Mouse (Mus musculus): ENCODE measurements around the gene Psmb4. TPM values are rescaled to one million over a fixed set of nuclear protein-coding genes. Genes with fewer than 3 reads are reported as not detected.
"Not testable (repeated sequence)": the region's sequence is repeated elsewhere in the genome, so short reads cannot be mapped to it uniquely, and the experiment has no call there.

The Psmb4 gene
- polyA plus RNA-seq, 1 experiment from 2014 or later: 312 TPM

DNA sequence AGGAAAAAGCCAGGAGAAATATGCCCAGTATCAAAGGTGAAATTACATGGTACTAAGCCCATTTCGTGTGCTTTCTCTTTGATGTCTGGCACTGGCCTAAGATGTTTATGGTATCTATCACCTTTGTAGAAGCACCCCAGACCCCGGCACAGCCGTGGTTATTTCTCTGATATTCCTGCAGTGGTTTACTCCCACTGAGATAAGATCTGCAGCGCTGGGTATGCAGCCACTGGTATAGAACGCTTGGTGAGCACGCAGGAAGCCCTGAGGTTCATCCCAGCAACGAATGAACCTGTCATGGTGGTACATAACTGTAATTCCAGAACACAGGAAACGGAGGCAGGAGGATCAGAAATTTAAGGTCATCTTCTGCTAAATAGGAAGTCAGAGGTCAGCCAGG, 37.9 kb upstream of the Psmb4 start:
- no peaks in the 10 kb centered on the region for H3K36me3 ChIP-seq

DNA sequence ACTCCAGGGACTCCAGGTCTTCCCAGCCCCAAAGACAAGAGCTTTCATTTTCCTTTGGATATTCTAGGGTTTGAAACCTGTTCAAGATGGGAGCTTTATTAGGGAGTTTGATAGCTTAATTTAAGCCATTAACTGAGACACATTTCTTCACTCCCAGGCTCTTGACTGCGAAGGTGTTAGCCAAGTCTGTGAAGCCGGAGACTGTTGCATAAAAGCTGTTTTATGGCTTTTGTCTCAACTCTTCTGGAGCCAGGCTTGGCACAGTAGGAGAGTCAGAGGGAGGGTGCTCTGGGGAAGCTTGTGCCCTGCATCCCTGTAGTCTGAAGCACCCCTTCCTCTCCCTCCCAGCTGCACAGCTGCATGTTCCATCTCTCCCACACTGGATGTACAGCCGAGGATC, 35.6 kb upstream of the Psmb4 start:
- Histone ChIP-seq H3K9me3 (no peaks in the 10 kb centered on the region), H3K4me1 (0 out of 2 replicates have a peak, but pooled peaks cover 3% of the 10 kb centered on the region), H3K27me3 (no peaks in the 10 kb centered on the region), H3K27ac (no peak overlapping the region), H3K9ac (no peak overlapping the region), H3K4me3 (no peak overlapping the region), H3K36me3 (no peaks in the 10 kb centered on the region), H3K4me2 (no peak overlapping the region)
- no peak for ATAC-seq (ENCODE audit: insufficient number of reproducible peaks, low FRiP score, low TSS enrichment, low read depth)
- 12% methylated on average over 3 of the region's 3 CpGs for WGBS

More for the DNA sequence above, 37.9 kb upstream of the Psmb4 start:
- Histone ChIP-seq H3K4me1 (0 out of 2 replicates have a peak, but pooled peaks cover 3% of the 10 kb centered on the region), H3K27me3 (no peaks in the 10 kb centered on the region), H3K4me2 (no peak overlapping the region), H3K27ac (no peak overlapping the region), H3K9ac (no peak overlapping the region), H3K4me3 (no peak overlapping the region), H3K9me3 (no peaks in the 10 kb centered on the region)
- ATAC-seq (ENCODE audit: insufficient number of reproducible peaks, low FRiP score, low TSS enrichment, low read depth): no peak
- 41% methylated on average over 8 of the region's 8 CpGs for WGBS

DNA sequence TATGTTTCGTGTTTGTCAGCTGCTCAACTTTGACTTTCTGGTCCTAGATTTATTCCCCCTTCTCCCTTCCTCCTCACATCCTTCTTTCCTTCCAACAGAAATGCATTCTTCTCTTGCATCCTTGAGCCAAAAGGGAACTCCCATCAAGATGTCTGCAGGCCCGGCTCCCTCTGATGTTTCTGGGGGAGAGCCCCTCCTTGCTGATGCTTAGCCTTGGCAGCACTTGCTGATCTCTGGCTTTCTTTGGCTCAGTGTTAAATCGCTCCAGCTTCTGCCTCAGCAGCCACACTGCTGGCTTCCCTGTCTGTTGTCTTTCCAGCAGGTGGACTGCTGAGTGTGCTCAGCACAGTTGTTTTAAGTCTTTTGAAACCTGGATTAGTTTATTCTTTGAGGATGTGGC, 34.3 kb upstream of the Psmb4 start:
- no peak overlapping the region for H3K27ac ChIP-seq
- no peak overlapping the region for H3K4me2 ChIP-seq
- no peak for ATAC-seq (ENCODE audit: insufficient number of reproducible peaks, low FRiP score, low TSS enrichment, low read depth)
- H3K27me3 ChIP-seq: no peaks in the 10 kb centered on the region
- H3K9ac ChIP-seq: no peak overlapping the region
- H3K36me3 ChIP-seq: no peaks in the 10 kb centered on the region
- no peaks in the 10 kb centered on the region for H3K9me3 ChIP-seq
- 44% methylated on average over 3 of the region's 3 CpGs for WGBS
- H3K4me1 ChIP-seq: 0 out of 2 replicates have a peak, but pooled peaks cover 3% of the 10 kb centered on the region
- H3K4me3 ChIP-seq: no peak overlapping the region

DNA sequence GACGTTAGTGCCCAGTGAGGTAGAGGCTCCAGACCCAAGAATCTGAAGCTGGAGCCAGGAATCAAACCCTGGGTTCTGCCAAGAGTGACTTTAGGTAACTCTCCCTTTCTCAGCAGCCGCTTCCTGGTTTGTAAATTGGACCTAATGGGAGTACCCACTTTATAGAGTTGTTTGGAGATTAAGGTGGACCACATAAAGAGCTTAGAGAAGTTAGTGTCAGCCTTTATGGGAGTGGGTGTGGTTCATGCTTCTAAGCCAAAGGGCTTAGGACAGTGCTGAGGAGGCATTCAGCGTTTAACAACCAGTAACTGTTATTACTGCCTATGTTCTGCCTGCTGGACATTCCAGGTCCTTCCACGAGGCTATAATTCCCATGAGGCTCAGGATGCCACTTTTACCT, 32.1 kb upstream of the Psmb4 start:
- no peaks in the 10 kb centered on the region for H3K9me3 ChIP-seq
- H3K9ac ChIP-seq: no peak overlapping the region
- ATAC-seq (ENCODE audit: insufficient number of reproducible peaks, low FRiP score, low TSS enrichment, low read depth): no peak
- no peaks in the 10 kb centered on the region for H3K36me3 ChIP-seq
- 45% methylated on average over 4 of the region's 4 CpGs for WGBS
- no peak overlapping the region for H3K27ac ChIP-seq
- H3K27me3 ChIP-seq: no peaks in the 10 kb centered on the region
- 0 out of 2 replicates have a peak, but pooled peaks cover 3% of the 10 kb centered on the region for H3K4me1 ChIP-seq
- H3K4me3 ChIP-seq: no peak overlapping the region
- H3K4me2 ChIP-seq: no peak overlapping the region

DNA sequence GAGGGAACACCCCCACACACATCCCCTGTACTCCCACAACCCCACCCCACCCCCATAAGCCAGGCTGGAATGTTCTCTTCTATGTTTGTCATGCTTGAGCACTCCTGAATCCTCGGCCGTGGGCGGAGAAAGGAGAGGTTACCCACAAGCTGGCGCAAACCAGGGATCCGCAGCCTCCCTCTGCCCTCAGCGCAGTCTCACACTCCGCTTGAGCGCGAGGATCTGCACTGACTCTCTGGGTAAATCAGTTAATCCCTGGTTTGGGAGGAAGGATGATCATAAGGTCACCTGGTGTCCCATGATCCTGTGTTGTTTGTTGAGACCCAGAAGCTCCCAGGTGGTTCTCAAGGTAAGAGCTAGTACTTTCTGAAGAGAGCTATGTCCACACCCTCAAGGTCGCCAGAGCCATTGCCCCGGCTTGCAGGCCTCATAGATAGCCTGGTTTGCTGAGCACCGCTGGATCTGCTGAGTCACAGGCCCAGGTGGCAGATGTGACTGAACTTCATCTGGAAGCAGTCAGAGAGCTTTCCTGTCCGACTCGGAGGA, 31.1 kb upstream of the Psmb4 start:
- no peak for ATAC-seq (ENCODE audit: insufficient number of reproducible peaks, low FRiP score, low TSS enrichment, low read depth)
- Histone ChIP-seq H3K4me2 (no peak overlapping the region), H3K27me3 (no peaks in the 10 kb centered on the region), H3K27ac (no peak overlapping the region), H3K36me3 (no peaks in the 10 kb centered on the region), H3K9ac (no peak overlapping the region), H3K9me3 (no peaks in the 10 kb centered on the region), H3K4me3 (no peak overlapping the region), H3K4me1 (0 out of 2 replicates have a peak, but pooled peaks cover 3% of the 10 kb centered on the region)
- WGBS: 69% methylated on average over 14 of the region's 14 CpGs

DNA sequence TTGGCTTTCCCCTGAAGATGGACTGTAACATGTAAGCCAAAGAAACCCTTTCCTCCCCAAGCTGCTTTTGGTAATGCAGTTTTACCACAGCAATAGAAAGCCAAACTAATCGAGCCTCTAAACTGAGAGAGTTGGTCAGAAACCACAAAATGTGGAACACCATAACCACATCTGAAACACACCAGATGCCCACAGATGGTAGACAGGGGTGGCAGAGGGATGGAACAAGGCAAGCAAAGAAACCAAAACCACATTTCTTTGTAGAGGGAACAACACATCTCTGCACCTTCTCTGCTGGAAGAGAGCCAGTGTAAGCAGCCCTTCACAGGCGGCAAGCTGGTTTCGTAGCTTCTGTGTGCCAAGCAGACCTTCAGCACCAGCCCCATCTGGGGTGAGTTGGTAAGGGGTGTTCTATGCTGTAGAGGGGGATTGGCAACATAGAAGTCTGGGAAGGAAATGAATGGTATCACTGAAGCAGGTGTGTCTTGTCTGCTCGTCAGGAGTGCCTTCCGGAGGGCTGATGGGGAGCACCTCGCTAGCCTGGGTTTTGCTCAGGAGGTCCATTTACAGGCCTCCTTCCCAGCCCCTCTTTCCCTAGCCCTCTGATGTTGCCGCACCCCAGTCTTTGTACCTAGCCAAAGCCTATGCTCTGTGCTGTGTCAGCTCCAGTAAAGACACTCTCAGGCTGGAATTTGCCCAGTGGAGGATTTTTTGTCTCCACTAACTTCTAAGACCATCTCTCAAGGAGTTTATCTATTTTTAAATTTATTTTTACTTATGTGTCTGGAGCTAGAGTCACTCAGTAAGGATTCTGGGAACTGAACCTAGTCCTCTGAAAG, 29.4 kb upstream of the Psmb4 start:
- 58% methylated on average over 7 of the region's 7 CpGs for WGBS
- Histone ChIP-seq H3K4me3 (no peak overlapping the region), H3K4me2 (no peak overlapping the region)

DNA sequence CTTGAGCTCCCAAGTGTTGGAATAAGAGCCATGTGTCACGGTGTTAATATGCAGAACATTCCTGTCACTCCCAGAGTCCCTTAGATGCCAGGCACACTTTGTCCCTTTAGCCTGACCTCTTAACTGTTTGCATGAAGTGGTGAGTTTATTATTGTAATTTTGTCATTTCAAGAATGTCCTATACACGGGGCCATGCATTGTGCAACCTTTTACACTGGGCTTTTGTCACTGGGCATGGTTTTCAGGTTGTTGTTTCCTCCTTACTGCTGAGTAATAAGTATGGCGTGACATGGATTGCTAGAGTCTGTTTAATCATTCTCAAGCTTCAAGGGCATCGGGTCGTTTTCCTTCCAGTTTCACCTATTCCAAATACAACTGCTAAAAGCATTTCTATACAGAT, 27.0 kb upstream of the Psmb4 start:
- Histone ChIP-seq H3K27ac (no peak overlapping the region), H3K9me3 (no peaks in the 10 kb centered on the region), H3K9ac (no peak overlapping the region), H3K4me1 (no peaks in the 10 kb centered on the region), H3K27me3 (no peaks in the 10 kb centered on the region), H3K4me3 (no peak overlapping the region), H3K4me2 (no peak overlapping the region), H3K36me3 (no peaks in the 10 kb centered on the region)
- WGBS: 41% methylated on average over 5 of the region's 5 CpGs
- no peak for ATAC-seq (ENCODE audit: insufficient number of reproducible peaks, low FRiP score, low TSS enrichment, low read depth)

More for the DNA sequence above, 29.4 kb upstream of the Psmb4 start:
- Histone ChIP-seq H3K9ac (no peak overlapping the region), H3K27ac (no peak overlapping the region), H3K36me3 (no peaks in the 10 kb centered on the region), H3K4me1 (0 out of 2 replicates have a peak, but pooled peaks cover 1% of the 10 kb centered on the region), H3K27me3 (no peaks in the 10 kb centered on the region), H3K9me3 (no peaks in the 10 kb centered on the region)
- ATAC-seq (ENCODE audit: insufficient number of reproducible peaks, low FRiP score, low TSS enrichment, low read depth): no peak

DNA sequence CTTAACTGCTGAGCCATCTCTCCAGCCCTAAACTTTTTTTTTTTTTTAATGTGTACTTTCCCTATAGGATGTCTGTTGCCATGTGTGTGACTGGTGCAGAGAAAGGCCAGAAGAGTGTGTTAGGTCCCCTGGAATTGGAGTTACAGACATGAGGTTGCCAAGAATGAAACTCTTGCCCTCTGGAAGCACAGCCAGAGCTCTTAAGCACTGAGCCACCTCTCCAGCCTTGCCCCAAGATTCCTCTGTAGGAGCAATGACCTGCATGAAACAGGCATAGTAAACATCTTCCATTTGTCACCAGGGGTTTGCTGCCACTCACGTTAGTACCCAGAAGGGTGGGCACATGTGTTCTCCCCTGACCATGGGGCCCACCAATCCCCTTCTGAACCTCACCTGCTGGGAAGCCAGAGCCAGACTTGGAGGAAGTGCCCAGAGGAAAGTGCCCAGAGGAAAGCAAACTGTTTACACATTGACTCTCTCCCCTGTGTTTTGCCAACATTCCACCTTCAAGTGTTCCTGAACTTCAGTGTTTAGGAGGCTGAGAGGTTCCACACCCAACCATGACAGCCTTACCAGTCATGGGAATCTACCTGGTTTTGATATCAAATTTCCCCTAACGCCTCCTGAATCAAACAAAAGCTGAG, 24.4 kb upstream of the Psmb4 start:
- no peak overlapping the region for H3K27ac ChIP-seq
- WGBS: 68% methylated on average over 2 of the region's 2 CpGs
- H3K36me3 ChIP-seq: no peaks in the 10 kb centered on the region
- no peaks in the 10 kb centered on the region for H3K9me3 ChIP-seq
- H3K27me3 ChIP-seq: no peaks in the 10 kb centered on the region
- ATAC-seq (ENCODE audit: insufficient number of reproducible peaks, low FRiP score, low TSS enrichment, low read depth): no peak
- no peak overlapping the region for H3K4me2 ChIP-seq
- no peak overlapping the region for H3K9ac ChIP-seq
- no peaks in the 10 kb centered on the region for H3K4me1 ChIP-seq
- no peak overlapping the region for H3K4me3 ChIP-seq

DNA sequence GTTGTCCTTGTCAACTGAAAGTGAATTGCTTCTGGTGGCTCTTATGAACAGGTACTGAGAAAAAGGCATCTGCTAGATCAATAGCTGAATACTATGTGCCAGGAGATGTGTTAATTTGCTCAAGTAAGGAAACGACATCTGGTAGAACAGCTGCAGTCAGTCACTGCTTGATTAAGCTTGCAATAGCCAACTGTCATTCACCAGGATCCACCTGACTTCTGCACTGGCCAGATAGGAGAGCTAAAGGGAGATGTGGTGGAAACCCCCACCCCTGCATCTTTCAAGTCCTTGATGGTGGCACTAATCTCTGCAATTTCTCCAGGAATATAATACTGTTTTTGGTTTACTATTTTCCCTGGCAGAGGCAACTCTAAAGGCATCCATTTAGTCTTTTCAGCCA, 19.7 kb upstream of the Psmb4 start:
- Histone ChIP-seq H3K36me3 (no peaks in the 10 kb centered on the region), H3K27ac (no peak overlapping the region)
- WGBS: 39% methylated on average over 1 of the region's 1 CpGs

DNA sequence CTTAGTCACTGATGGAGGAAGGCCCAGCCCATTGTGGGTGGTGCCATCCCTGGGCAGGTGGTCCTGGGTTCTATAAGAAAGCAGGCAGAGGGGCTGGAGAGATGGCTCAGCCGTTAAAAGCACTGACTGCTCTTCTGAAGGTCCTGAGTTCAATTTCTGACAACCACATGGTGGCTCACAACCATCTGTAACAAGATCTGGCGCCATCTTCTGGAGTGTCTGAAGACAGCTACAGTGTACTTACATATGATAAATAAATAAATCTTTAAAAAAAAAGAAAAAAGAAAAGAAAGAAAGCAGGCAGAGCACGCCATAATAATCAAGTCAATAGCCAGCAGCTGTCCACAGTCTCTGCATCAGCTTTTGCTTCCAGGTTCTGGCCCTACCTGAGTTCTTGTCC, 18.0 kb upstream of the Psmb4 start:
- not testable (repeated sequence) for H3K27me3 ChIP-seq; ATAC-seq (ENCODE audit: insufficient number of reproducible peaks, low FRiP score, low TSS enrichment, low read depth); H3K36me3 ChIP-seq; H3K9ac ChIP-seq; H3K4me3 ChIP-seq; H3K27ac ChIP-seq; H3K4me2 ChIP-seq; H3K4me1 ChIP-seq; H3K9me3 ChIP-seq
- WGBS: 60% methylated on average over 3 of the region's 3 CpGs

More for the DNA sequence above, 19.7 kb upstream of the Psmb4 start:
- Histone ChIP-seq H3K4me2 (no peak overlapping the region), H3K4me1 (no peaks in the 10 kb centered on the region), H3K27me3 (no peaks in the 10 kb centered on the region), H3K4me3 (no peak overlapping the region), H3K9ac (no peak overlapping the region), H3K9me3 (no peaks in the 10 kb centered on the region)
- no peak for ATAC-seq (ENCODE audit: insufficient number of reproducible peaks, low FRiP score, low TSS enrichment, low read depth)

DNA sequence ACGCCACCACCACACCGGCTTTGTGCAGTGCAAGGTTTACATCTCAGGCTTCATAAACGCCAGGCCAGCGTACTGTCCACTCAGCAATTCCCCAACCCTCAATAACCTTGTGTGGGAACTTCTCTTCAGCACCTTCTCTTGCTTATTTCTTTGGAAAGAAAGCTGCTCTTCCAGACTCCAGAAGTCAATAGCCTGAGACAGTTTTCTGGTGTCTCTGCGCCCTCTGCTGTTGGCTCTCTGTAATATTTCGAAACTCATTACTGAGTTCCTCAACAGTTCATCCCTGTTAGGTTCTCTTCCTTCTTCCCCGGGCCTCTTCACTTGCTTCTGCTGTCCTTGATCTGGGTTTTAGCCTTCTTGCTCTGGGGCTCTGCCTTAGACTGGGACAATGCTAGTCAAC, 16.0 kb upstream of the Psmb4 start:
- Histone ChIP-seq H3K4me1 (no peaks in the 10 kb centered on the region), H3K27ac (no peak overlapping the region), H3K9me3 (no peaks in the 10 kb centered on the region), H3K27me3 (no peaks in the 10 kb centered on the region), H3K9ac (no peak overlapping the region), H3K4me3 (no peak overlapping the region), H3K36me3 (no peaks in the 10 kb centered on the region), H3K4me2 (no peak overlapping the region)
- 20% methylated on average over 7 of the region's 7 CpGs for WGBS
- ATAC-seq (ENCODE audit: insufficient number of reproducible peaks, low FRiP score, low TSS enrichment, low read depth): no peak

DNA sequence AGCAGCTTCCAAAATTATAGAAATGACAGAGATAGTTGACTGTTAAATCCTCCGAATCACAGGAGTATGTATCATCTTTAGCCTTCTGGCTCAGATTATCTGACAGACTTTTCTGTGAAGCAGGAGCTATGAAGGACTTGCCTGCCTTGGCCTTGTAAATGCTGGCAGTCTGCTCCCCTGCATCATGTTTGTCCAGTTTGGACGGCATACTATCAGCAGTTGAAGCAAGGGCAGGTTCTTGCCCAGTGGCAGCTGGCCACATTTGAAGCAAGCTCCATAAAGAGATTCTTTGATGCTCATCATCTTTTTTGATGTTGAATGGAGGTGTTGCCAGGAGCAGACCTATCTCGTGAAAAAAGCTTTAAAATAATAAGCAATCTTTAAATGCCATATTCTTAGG, 7.3 kb upstream of the Psmb4 start:
- 75% methylated on average over 3 of the region's 3 CpGs for WGBS
- no peak overlapping the region for H3K4me3 ChIP-seq
- no peaks in the 10 kb centered on the region for H3K4me1 ChIP-seq
- no peak for ATAC-seq (ENCODE audit: insufficient number of reproducible peaks, low FRiP score, low TSS enrichment, low read depth)
- H3K27ac ChIP-seq: no peak overlapping the region
- no peak overlapping the region for H3K4me2 ChIP-seq
- H3K27me3 ChIP-seq: no peaks in the 10 kb centered on the region
- no peaks in the 10 kb centered on the region for H3K36me3 ChIP-seq
- no peak overlapping the region for H3K9ac ChIP-seq
- H3K9me3 ChIP-seq: no peaks in the 10 kb centered on the region

All from limb, embryonic 15.5 days (tissue).